In genomic region chr16:6502219-6502618, GRCm38 (mm10) we compare ENCODE assay signal across 9 mouse cellular contexts.
DNase-seq lines count a peak whose midpoint lies in the region; ATAC-seq and TF ChIP-seq lines count a peak whose summit lies in the region.
"Had no signal": no experiment of that assay in that cellular context is flagged by ENCODE, and none has a peak within 500 bp of the region (broad histone marks: within the 10 kb centered on the region; RNA-seq: fewer than 3 reads in every experiment).

No protein-coding gene starts in this region.

- 27% methylated on average over 8 of the region's 8 CpGs for WGBS in intestine, postnatal 0 days
- WGBS in intestine, embryonic 15.5 days, result 23% methylated on average over 8 of the region's 8 CpGs

- H3K27me3 ChIP-seq in intestine, postnatal 0 days (replicated peaks; ENCODE audit: control insufficient read depth, insufficient read depth, low read length), result no peaks in the 10 kb centered on the region
- no peaks in the 10 kb centered on the region for H3K27me3 ChIP-seq in intestine, embryonic 15.5 days (replicated peaks)
- H3K27me3 ChIP-seq: hindbrain, embryonic 15.5 days had no signal

- no peak overlapping the region for H3K4me2 ChIP-seq in intestine, postnatal 0 days (replicated peaks; ENCODE audit: low read depth)
- no peak overlapping the region for H3K4me2 ChIP-seq in intestine, embryonic 15.5 days (replicated peaks)
- H3K4me2 ChIP-seq: hindbrain, embryonic 15.5 days had no signal

- DNase-seq in thymus, postnatal 4 days, result peak; percentile 21
- no peak for DNase-seq in thymus, postnatal 36 days
- peak; percentile 63 for DNase-seq in embryo, embryonic 11 days
- no peak for DNase-seq in urinary bladder, postnatal 36 days (ENCODE audit: low spot score in 2 of 2)
- no peak for DNase-seq in spleen, postnatal 14 days (ENCODE audit: low spot score in 2 of 2)

- no peak overlapping the region for H3K9ac ChIP-seq in intestine, postnatal 0 days (ENCODE audit: low read depth, low read length)
- H3K9ac ChIP-seq in intestine, embryonic 15.5 days, result no peak overlapping the region
- H3K9ac ChIP-seq: hindbrain, embryonic 15.5 days had no signal

- no peaks in the 10 kb centered on the region for H3K4me1 ChIP-seq in intestine, postnatal 0 days (replicated peaks; ENCODE audit: control insufficient read depth, insufficient read depth, low read length)
- H3K4me1 ChIP-seq in intestine, embryonic 15.5 days (replicated peaks), result no peaks in the 10 kb centered on the region

- H3K4me3 ChIP-seq in intestine, postnatal 0 days (ENCODE audit: low read depth, low read length), result no peak overlapping the region
- no peak overlapping the region for H3K4me3 ChIP-seq in intestine, embryonic 15.5 days (replicated peaks)
- H3K4me3 ChIP-seq: hindbrain, embryonic 15.5 days had no signal

- ATAC-seq in intestine, postnatal 0 days, result no peak
- ATAC-seq in intestine, embryonic 15.5 days, result no peak
- peak; percentile 61 for ATAC-seq in megakaryocyte progenitor cell, adult 5-6 weeks (replicated peaks; ENCODE audit: poor library complexity)

- H3K36me3 ChIP-seq in intestine, postnatal 0 days (ENCODE audit: control insufficient read depth, insufficient read depth), result no peaks in the 10 kb centered on the region
- H3K36me3 ChIP-seq in intestine, embryonic 15.5 days, result no peaks in the 10 kb centered on the region
- H3K36me3 ChIP-seq: hindbrain, embryonic 15.5 days had no signal

- peak; percentile 72 for TF ChIP-seq CTCF in intestine, postnatal 0 days (IDR thresholded peaks at IDR 0.05; ENCODE audit: low read depth)

- no peaks in the 10 kb centered on the region for H3K9me3 ChIP-seq in intestine, postnatal 0 days (ENCODE audit: control insufficient read depth)
- H3K9me3 ChIP-seq in intestine, embryonic 15.5 days, result no peaks in the 10 kb centered on the region
- H3K9me3 ChIP-seq: hindbrain, embryonic 15.5 days had no signal

- H3K27ac ChIP-seq in intestine, postnatal 0 days (ENCODE audit: low read depth, low read length), result no peak overlapping the region
- no peak overlapping the region for H3K27ac ChIP-seq in intestine, embryonic 15.5 days
- H3K27ac ChIP-seq: hindbrain, embryonic 15.5 days had no signal

Comparison
In these comparisons a context has a peak if more than half of its experiments do, and no peak if none do; other contexts are left out.
1. DNase-seq: peak in thymus, postnatal 4 days (single experiment) and embryo, embryonic 11 days (single experiment); none in thymus, postnatal 36 days (0 of 2), urinary bladder, postnatal 36 days (0 of 2) and spleen, postnatal 14 days (0 of 2).